Mouse (Mus musculus) T-helper 1 cell (primary cell): ENCODE results near the gene Palm3.
"Not testable (repeated sequence)": the region's sequence is repeated elsewhere in the genome, so short reads cannot be mapped to it uniquely, and the experiment has no call there.

Experiments used
- in situ Hi-C: fragments of 300-600 bp; cut with MboI, MseI; formaldehyde crosslinking; loops from one replicate; pipeline ENCODE4 v1.15.1; 2025; ENCODE audit warnings: high pct_unique_total_duplicates

Palm3 gene

DNA sequence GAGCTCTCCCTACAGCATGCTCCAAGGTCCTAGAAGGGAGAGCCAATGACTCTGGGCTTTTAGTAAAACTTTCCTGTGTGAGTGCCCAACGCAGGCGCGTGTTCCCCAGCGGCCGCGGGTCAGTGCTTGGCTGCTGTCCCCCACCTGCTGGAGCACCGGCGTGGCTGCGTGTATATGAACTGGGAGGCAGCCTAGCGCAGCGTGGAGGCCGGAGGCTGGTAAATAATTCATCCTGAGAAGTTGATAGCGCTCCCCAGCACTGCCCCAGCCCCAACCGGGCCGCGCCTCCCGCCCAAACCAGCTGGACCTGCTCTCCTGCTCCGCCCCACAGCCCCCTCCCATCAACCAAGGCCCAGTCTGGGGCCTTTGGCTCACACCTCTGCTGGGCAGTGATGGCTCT lies at the start of gene Palm3:
TSS of gene Palm3 (plus strand) at position 376 of the 400 bp plus-strand sequence.
- in situ Hi-C loops = no loop called here

DNA sequence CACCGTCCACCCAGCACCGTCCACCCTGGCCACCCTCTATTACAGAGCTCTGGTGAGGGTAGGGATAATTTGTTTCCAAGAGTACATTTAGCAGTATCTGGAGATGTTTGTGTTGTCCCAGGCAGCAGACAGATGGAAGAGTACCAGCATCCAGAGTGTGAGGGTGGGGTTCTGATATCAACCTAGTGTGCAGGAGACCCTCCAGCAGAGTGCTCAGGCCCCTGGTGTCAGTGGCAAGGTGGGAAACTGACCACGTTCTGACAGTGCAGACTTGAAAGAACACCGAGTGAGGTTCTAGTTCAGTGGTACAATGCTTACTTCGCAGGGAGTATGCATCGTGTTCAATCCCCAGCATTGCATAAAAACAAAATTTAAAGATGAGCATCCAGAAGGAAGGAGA lies 49.6 kb upstream of the Palm3 start:
- in situ Hi-C loops = no loop called here

- in situ Hi-C loops = no loop called here
Observed at GRCm38 (mm10) chr8:83972150-83973120, 48.8 kb upstream of the Palm3 start, which contains the start of gene Prkaca. Prkaca (plus strand) TSS chr8:83972993.

DNA sequence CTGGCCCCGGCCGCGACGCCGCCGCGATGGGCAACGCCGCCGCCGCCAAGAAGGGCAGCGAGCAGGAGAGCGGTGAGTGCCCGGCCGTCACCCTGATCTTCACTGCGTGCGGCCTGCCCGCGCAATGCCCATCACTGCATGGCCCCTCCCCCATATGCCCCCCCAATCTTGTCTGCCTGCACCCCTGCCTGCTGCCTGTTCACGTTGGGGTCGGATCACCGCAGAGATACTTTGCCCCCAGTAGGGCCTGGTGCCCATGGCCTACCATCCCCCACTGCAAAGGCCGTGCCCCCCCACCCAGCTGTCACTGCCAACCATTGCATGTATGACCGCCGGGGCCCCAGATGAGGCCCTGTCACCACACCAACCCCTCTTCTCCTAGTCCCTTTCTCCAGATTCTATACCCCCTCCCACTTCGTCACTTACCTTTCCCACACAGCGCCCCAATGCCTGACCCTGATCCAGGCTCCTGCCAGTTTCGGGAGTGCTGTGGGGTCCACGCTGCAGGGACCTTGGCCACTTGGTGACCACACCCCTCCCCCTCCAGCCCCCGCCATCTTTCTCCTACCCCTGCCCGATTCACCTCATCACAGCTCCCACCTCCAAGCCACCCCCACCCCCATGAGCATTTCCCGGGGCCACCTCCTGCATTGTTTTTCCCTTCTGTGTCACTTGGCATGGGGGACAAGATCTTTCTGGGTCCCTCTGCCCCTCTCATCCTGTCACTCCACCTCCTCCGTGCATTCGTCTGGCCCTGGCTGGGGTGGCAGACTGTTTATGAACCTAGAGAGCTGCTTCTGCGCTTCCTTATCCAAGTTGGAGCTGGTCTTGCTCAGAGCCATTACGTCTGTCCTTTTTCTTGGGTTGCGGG lies 47.9 kb upstream of the Palm3 start:
- in situ Hi-C loops = no loop called here

DNA sequence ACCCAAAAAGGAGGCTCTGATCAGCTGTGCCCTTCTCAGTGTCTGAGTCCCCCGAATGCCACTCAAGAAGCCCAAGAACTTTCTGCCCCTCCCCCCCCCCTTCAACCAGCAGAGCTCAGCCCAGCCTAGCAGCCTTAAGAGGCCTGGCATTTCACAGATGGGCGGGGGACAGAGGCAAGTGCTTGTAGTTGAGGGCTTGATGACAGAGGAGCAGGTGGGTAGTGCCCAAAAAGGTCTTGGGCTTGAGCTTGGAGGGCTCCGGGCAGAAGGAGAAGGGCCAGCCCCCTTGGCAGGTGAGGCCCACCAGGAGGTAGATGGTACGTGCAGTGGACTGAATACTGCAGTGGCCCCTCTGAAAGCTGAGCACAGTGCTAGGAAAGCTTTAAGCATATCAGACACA lies 46.8 kb upstream of the Palm3 start:
- in situ Hi-C loops = no loop called here

- in situ Hi-C loops = no loop called here
Observed at GRCm38 (mm10) chr8:83976101-83976630, 45.1 kb upstream of the Palm3 start.

DNA sequence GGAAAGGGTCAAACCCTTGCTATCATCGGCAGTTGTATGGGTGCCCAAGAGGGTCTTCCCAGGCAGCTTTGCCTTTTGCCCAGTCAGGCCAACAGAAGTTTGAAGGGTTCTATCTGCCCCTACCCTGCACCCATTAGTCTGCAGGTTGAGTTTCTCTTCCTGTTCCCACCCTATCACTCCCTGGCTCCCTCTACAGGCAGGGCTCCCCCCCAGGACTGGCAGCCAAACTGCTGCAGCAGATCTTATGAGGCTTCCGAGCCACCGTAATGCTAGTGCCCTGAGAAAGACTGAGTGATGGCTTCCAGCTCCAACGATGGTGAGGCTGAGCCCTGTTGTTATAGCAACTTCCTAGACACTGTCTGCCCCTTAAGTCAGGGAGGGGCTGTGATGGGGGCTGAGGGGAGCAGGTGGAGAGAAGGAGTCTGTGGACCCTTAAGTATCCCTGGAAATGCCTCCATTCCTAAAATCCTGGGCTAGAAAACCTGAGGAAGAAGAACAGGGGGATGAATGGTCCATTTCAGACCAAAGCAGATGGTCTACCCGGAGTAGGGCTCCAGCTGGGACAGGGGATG lies 44.4 kb upstream of the Palm3 start:
- in situ Hi-C loops = no loop called here

DNA sequence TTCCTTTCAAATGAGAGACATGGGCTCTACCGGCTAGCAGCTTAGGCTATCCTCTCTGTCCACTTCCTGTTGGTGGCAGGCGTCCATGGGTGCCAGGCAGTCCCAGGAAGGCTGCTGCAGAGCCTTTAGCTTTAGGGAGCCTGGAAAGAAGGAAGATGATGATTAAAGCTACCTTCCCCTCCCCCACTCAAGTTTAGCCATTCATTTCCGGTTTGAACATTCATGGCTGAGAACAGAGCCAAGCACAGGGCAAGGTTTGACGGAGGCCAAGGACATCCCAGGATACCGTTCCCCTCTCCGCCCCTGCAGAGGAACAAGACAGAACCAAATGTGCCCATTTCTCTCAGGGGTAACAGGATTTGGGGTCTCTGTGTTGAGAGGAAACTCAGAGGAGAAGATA lies 43.6 kb upstream of the Palm3 start:
- in situ Hi-C loops = no loop called here

DNA sequence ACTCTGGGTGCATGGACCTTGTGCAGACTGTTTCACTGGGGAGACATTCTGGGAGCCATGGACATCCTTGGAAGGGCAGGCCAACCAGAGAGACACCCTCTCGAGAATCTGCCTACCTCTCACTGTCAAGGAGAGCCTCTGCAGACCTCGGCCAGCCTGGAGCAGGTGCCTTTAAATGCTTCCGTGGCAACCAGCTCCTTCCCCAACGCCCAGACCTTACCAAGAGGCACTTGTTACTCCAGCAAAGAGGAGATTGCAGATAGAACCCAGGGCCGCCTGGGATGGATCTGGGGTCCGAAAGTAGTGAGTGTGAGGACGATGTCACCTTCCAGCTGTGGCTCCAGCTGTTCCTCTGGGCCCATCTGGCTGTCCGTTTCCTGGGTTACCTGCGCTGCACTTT lies 43.1 kb upstream of the Palm3 start:
- in situ Hi-C loops = no loop called here

- in situ Hi-C loops = no loop called here
Observed at GRCm38 (mm10) chr8:83980250-83980649, 41.0 kb upstream of the Palm3 start.

DNA sequence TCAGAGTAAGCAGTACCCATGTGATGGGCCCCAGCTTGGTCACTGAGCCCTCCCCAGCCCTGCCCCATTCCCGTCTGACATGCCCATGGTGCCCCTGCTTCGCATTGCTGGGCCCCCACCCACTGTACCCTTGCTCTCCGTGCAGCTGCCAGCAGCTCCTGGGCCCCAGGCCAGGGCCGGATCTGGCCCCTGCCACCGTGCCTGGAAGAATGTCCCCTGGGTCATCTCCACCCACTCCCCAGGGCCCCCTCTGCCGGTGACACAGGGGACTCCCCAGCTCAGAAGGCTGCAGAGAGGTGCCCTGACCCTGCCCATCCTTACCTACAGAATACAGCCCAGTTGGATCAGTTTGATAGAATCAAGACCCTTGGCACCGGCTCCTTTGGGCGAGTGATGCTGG lies 40.4 kb upstream of the Palm3 start:
- in situ Hi-C loops = no loop called here

DNA sequence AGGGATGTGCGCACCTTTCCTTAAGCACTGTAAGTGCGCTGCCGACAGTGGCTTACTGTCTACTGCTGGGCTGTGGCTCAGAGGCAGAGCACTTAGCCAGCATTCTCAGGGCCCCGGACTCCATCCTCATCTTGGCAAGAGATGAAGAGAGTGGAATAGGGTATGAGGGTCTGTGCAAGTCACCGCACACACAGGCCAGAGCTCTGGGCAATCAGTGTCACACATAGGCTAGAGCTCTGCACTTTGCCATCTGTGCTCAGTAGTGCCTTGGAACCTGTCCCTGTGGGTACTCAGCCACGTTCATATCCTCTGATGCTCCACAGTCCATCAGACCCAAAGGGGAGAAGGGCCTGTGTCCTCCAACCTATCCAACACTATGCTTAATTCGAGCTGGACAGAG lies 39.7 kb upstream of the Palm3 start:
- in situ Hi-C loops = no loop called here

DNA sequence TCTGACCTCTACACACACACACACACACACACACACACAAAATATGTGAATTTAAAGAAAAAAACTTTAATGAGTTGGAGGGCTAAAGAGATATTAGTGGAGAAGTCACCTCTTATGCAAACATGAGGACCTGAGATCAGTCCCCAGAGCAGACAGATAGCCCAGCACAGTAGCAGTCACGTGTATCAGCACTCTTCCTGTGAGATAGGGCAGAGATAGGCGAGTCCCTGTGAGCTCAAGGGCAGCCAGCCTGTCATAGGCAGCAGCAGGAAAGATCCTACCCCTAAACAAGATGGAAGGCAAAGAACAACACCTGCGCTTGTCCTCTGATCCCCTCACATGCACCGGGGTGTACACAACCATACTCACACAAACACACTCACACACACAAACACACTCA lies 38.8 kb upstream of the Palm3 start:
- in situ Hi-C loops = no loop called here

DNA sequence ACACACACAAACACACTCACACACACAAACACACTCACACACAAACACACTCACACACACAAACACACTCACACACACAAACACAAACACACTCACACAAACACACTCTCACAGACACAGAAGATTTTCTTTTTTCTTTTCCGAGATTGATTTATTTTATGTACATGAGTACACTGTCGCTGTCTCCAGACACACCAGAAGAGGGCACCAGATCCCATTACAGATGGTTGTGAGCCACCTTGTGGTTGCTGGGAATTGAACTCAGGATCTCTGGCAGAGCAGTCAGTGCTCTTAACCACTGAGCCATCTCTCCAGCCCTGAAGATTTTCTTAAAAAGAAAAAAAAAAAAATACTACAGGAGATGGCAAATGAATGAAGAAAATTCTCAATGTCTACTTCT lies 38.0 kb upstream of the Palm3 start:
- in situ Hi-C loops = not testable (repeated sequence)

GRCm38 (mm10) chr8:83989243-83989642 lies 32.0 kb upstream of the Palm3 start:
- in situ Hi-C loops = no loop called here

- in situ Hi-C loops = no loop called here
Observed at GRCm38 (mm10) chr8:83990170-83990569, 31.1 kb upstream of the Palm3 start.

DNA sequence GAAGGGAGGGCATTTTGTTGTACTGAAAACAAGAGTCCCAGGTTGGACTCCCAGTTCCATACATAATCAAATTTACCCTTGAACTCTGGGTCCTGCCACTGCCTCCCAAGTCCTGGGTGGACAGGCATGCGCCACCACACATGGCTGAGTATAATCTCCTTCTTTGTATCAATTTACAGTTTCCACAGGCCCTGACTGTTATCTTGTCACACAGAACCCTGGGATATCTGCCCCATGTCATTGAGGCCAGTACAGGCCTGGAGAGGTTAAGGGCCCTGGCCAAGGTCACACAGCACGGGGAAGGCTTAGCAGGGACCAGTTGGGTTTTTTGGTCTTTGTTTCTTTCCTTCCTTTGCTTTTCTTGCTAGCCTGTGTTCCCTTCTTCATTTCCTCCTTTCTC lies 28.8 kb upstream of the Palm3 start:
- in situ Hi-C loops = no loop called here

DNA sequence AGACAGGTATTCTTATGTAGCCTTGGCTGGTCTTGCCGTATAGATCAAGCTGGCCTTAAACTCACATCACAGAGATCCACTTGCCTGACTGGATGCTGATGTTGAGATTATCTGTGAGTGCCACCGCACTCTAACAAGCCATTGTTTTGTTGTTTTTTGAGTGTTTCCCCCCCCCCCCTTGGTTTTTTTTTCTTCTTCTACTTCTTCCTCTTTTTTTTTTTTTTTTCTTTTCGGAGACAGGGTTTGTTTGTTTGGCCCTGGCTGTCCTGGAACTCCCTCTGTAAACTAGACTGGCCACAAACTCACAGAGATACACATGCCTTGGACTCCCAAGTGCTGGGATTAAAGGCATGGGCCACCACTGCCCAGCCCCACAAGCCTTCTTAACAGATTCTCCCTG lies 27.2 kb upstream of the Palm3 start:
- in situ Hi-C loops = no loop called here

GRCm38 (mm10) chr8:83995973-83996372 lies 25.3 kb upstream of the Palm3 start:
- in situ Hi-C loops = no loop called here

- in situ Hi-C loops = no loop called here
Observed at GRCm38 (mm10) chr8:83996567-83997505, 24.4 kb upstream of the Palm3 start.
